Mouse (Mus musculus) bone marrow macrophage, adult 2 months (primary cell): ENCODE data around the gene Hist1h2br. TPM values are rescaled to one million over a fixed set of nuclear protein-coding genes. Genes with fewer than 3 reads are reported as not detected.
"Not testable (repeated sequence)": the region's sequence is repeated elsewhere in the genome, so short reads cannot be mapped to it uniquely, and the experiment has no call there.

Experiments
- H3K27ac ChIP-seq: 2 replicates; pipeline ENCODE4 v1.5.1; 2012; ENCODE audit warnings: low read depth, low read length; ENCODE audit not compliant: insufficient read depth
- H3K4me1 ChIP-seq: 2 replicates; pipeline ENCODE4 v1.6.1; 2012; ENCODE audit warnings: low read length; ENCODE audit not compliant: control insufficient read depth, insufficient read depth
- H3K4me3 ChIP-seq: 2 replicates; pipeline ENCODE4 v1.5.1; 2012; ENCODE audit warnings: mild to moderate bottlenecking, low read length, moderate library complexity; ENCODE audit not compliant: insufficient read depth
- CTCF ChIP-seq: IDR thresholded peaks from 2 replicates; pipeline ENCODE4 v1.5.1; 2012; ENCODE audit warnings: low read depth, mild to moderate bottlenecking, low read length, moderate library complexity
- POLR2A ChIP-seq: IDR thresholded peaks from 2 replicates; pipeline ENCODE4 v1.6.1; 2012; ENCODE audit warnings: mild to moderate bottlenecking, low read depth, low read length, borderline replicate concordance
- polyA plus RNA-seq: library from polyadenylated mRNA; stranded (reverse); fragments of >200 nt; gene quantifications from 2 replicates; pipeline ENCODE4 v1.2.4, GENCODE M21; 2012; ENCODE audit not compliant: missing spikeins, insufficient read depth, insufficient read length

The Hist1h2br gene
- polyA plus RNA-seq, 1 experiment, result 8.6 TPM

- peaks cover 27% of the 10 kb centered on the region for H3K4me1 ChIP-seq
- H3K4me3 ChIP-seq, result no peak overlapping the region
- no peak overlapping the region for H3K27ac ChIP-seq
- no peak for TF ChIP-seq CTCF
- TF ChIP-seq POLR2A, result no peak
Observed at GRCm38 (mm10) chr13:21855146-21855545, 21.6 kb downstream of the Hist1h2br start.

GRCm38 (mm10) chr13:21855698-21856162 is 22.2 kb downstream of the Hist1h2br start:
- peak overlapping the region; percentile 69 for H3K4me3 ChIP-seq
- TF ChIP-seq POLR2A (no peak), CTCF (no peak)
- peak overlapping the region; percentile 31 for H3K27ac ChIP-seq
- peaks cover 22% of the 10 kb centered on the region for H3K4me1 ChIP-seq

- no peak for TF ChIP-seq CTCF
- TF ChIP-seq POLR2A, result no peak
- peaks cover 3% of the 10 kb centered on the region for H3K4me1 ChIP-seq
- no peak overlapping the region for H3K4me3 ChIP-seq
- H3K27ac ChIP-seq, result no peak overlapping the region
Observed at GRCm38 (mm10) chr13:21861608-21862007, 28.1 kb downstream of the Hist1h2br start.

GRCm38 (mm10) chr13:21865503-21865902 is 32.0 kb downstream of the Hist1h2br start:
- not testable (repeated sequence) for H3K27ac ChIP-seq, H3K4me1 ChIP-seq, H3K4me3 ChIP-seq

GRCm38 (mm10) chr13:21880735-21881134 is 47.2 kb downstream of the Hist1h2br start:
- peaks cover 14% of the 10 kb centered on the region for H3K4me1 ChIP-seq
- H3K4me3 ChIP-seq, result no peak overlapping the region
- no peak for TF ChIP-seq CTCF
- no peak for TF ChIP-seq POLR2A
- H3K27ac ChIP-seq, result no peak overlapping the region

GRCm38 (mm10) chr13:21881878-21882669 is 48.5 kb downstream of the Hist1h2br start:
- Histone ChIP-seq H3K27ac (0 out of 2 replicates have a peak overlapping the region, but pooled peaks have one; percentile 23), H3K4me3 (peak overlapping the region; percentile 73), H3K4me1 (peaks cover 14% of the 10 kb centered on the region)
- TF ChIP-seq POLR2A (no peak), CTCF (no peak)

GRCm38 (mm10) chr13:21882760-21883405 is 49.3 kb downstream of the Hist1h2br start:
- TF ChIP-seq POLR2A (no peak), CTCF (no peak)
- no peak overlapping the region for H3K27ac ChIP-seq
- H3K4me3 ChIP-seq, result peak overlapping the region; percentile 73
- H3K4me1 ChIP-seq, result peaks cover 12% of the 10 kb centered on the region

GRCm38 (mm10) chr13:21883407-21883806 is 49.9 kb downstream of the Hist1h2br start:
- TF ChIP-seq CTCF (no peak), POLR2A (no peak)
- H3K4me3 ChIP-seq, result peak overlapping the region; percentile 73
- peaks cover 12% of the 10 kb centered on the region for H3K4me1 ChIP-seq
- no peak overlapping the region for H3K27ac ChIP-seq

GRCm38 (mm10) chr13:21884586-21884985 is 51.0 kb downstream of the Hist1h2br start:
- H3K4me1 ChIP-seq, result peaks cover 12% of the 10 kb centered on the region
- TF ChIP-seq CTCF (no peak), POLR2A (no peak)
- no peak overlapping the region for H3K27ac ChIP-seq
- no peak overlapping the region for H3K4me3 ChIP-seq

Other genes starting within 250 kb of the Hist1h2br start
- gene Olfr1362, start 219.7 kb upstream of the Hist1h2br start, polyA plus RNA-seq, result not detected in 2 replicates
- not detected in 2 replicates for gene Olfr11, start 191.2 kb upstream of the Hist1h2br start, polyA plus RNA-seq
- gene Olfr1361, start 170.4 kb upstream of the Hist1h2br start, polyA plus RNA-seq, result 0.48 TPM in 1 of 2 replicates, not detected in the other
- not detected in 2 replicates for gene Olfr1360, start 156.3 kb upstream of the Hist1h2br start, polyA plus RNA-seq
- not detected in 2 replicates for gene Olfr1359, start 135.6 kb upstream of the Hist1h2br start, polyA plus RNA-seq
- not detected in 2 replicates for gene Hist1h2bl, start 117.6 kb upstream of the Hist1h2br start, polyA plus RNA-seq
- 4.0 TPM in 1 of 2 replicates, not detected in the other for gene Hist1h2ai, start 117.3 kb upstream of the Hist1h2br start, polyA plus RNA-seq
- gene Hist1h3h, start 116.1 kb upstream of the Hist1h2br start, polyA plus RNA-seq, result 6.9 TPM in 1 of 2 replicates, not detected in the other
- gene Hist1h2bm, start 111.7 kb upstream of the Hist1h2br start, polyA plus RNA-seq, result 2.1 TPM in 1 of 2 replicates, not detected in the other
- gene Hist1h4j, start 98.7 kb upstream of the Hist1h2br start, polyA plus RNA-seq, result 1.8 and 2.7 TPM in 2 replicates
- gene Hist1h4k, start 83.2 kb upstream of the Hist1h2br start, polyA plus RNA-seq, result 3.6 and 8.9 TPM in 2 replicates
- 4.9 and 9.5 TPM in 2 replicates for gene Hist1h2ak, start 79.9 kb upstream of the Hist1h2br start, polyA plus RNA-seq
- gene Hist1h2bn, start 79.6 kb upstream of the Hist1h2br start, polyA plus RNA-seq, result 7.1 and 7.3 TPM in 2 replicates
- gene Hist1h1b, start 53.1 kb upstream of the Hist1h2br start, polyA plus RNA-seq, result 0.82 and 2.1 TPM in 2 replicates
- gene Hist1h3i, start 50.4 kb upstream of the Hist1h2br start, polyA plus RNA-seq, result 3.9 and 4.4 TPM in 2 replicates
- not detected in 2 replicates for gene Hist1h2an, start 46.5 kb upstream of the Hist1h2br start, polyA plus RNA-seq
- not detected in 2 replicates for gene Hist1h2bp, start 46.3 kb upstream of the Hist1h2br start, polyA plus RNA-seq
- gene Hist1h2bq, start 23.5 kb upstream of the Hist1h2br start, polyA plus RNA-seq, result 3.2 and 6.5 TPM in 2 replicates
- gene Hist1h2ao, start 23.3 kb upstream of the Hist1h2br start, polyA plus RNA-seq, result not detected in 2 replicates
- gene Hist1h4m, start 22.0 kb upstream of the Hist1h2br start, polyA plus RNA-seq, result 5.2 and 6.8 TPM in 2 replicates
- gene Hist1h4n, start 1.5 kb upstream of the Hist1h2br start, polyA plus RNA-seq, result not detected in 2 replicates
- gene Hist1h2ap, start 236 bp upstream of the Hist1h2br start, polyA plus RNA-seq, result 14.7 and 15.1 TPM in 2 replicates
- gene Zfp184, start 111.4 kb downstream of the Hist1h2br start, polyA plus RNA-seq, result 0.25 and 0.76 TPM in 2 replicates
- not detected in 2 replicates for gene Pom121l2, start 147.5 kb downstream of the Hist1h2br start, polyA plus RNA-seq
- gene Prss16, start 176.0 kb downstream of the Hist1h2br start, polyA plus RNA-seq, result 3.0 and 3.4 TPM in 2 replicates
- not detected in 2 replicates for gene Hist1h2ah, start 201.8 kb downstream of the Hist1h2br start, polyA plus RNA-seq
- gene Hist1h2bk, start 202.1 kb downstream of the Hist1h2br start, polyA plus RNA-seq, result 2.9 and 5.5 TPM in 2 replicates
- gene Hist1h4i, start 207.6 kb downstream of the Hist1h2br start, polyA plus RNA-seq, result 7.5 and 8.2 TPM in 2 replicates
- gene Hist1h2ag, start 209.2 kb downstream of the Hist1h2br start, polyA plus RNA-seq, result 5.0 and 7.4 TPM in 2 replicates
- 1.4 and 4.4 TPM in 2 replicates for gene Hist1h2bj, start 209.5 kb downstream of the Hist1h2br start, polyA plus RNA-seq